In the genomic region with DNA sequence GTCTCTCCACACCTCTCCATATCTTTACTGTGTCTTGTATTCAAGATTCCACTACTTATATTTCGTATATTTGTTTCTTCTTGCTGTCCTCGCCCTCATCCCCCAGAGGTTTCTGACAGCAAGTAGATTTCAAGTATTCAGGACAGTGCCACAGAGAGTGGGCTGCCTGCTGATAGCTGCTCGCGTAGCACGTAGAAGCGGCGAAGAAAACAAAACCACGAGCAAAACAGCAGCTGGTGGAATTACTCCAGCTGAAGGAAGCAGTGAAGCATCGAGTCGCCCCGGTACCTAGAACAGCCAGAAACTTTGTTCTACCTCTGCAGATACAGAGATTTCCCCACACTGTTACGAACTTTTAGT, we compare ENCODE assay signal across 8 mouse cellular contexts. TPM values are rescaled to one million over a fixed set of nuclear protein-coding genes. Genes with fewer than 3 reads are reported as not detected.
A peak's percentile ranks its signal among the peaks of the same experiment; 100 is the strongest.
DNase-seq lines count a peak whose midpoint lies in the region; ATAC-seq and TF ChIP-seq lines count a peak whose summit lies in the region.

No protein-coding gene starts in this region.

- TF ChIP-seq CTCF in liver, adult 2 months (IDR thresholded peaks at IDR 0.05; ENCODE audit: low read depth, low read length) = no peak
- no peak for TF ChIP-seq CTCF in olfactory bulb, adult 2 months (IDR thresholded peaks at IDR 0.05; ENCODE audit: insufficient read depth, low read depth, low read length)

- H3K9me3 ChIP-seq in heart, embryonic 11.5 days (replicated peaks; ENCODE audit: control insufficient read depth, low read length) = no peaks in the 10 kb centered on the region

- peak; percentile 45; the same call in 1 of the 2 replicates for ATAC-seq in heart, embryonic 11.5 days (replicated peaks; ENCODE audit: insufficient number of reproducible peaks, low FRiP score, low TSS enrichment)
- ATAC-seq in hematopoietic stem cell, adult 5-6 weeks (replicated peaks in 1 of 2; ENCODE audit: insufficient read depth in 1 of 2, low FRiP score in 2 of 2, low TSS enrichment in 1 of 2, low read depth in 1 of 2, poor library complexity in 2 of 2, severe bottlenecking in 2 of 2) = peak; percentile 21 to 40; a peak in 3 of 4 replicates

- intact Hi-C loops in heart, postnatal 25 days (cut with DNase I) = loop anchor here (5.0 kb wide), 3 partner anchors 53 to 108 kb away; a partner anchor contains a TSS

- H3K36me3 ChIP-seq in heart, embryonic 11.5 days (ENCODE audit: control insufficient read depth, insufficient read depth, low read length) = peaks cover 6% of the 10 kb centered on the region; the same call in 1 of the 2 replicates
- H3K36me3 ChIP-seq in liver, adult 2 months (ENCODE audit: control insufficient read depth, insufficient read depth, low read length) = peaks cover 5% of the 10 kb centered on the region; the same call in 1 of the 2 replicates

- TF ChIP-seq POLR2A in liver, adult 2 months (IDR thresholded peaks at IDR 0.05; ENCODE audit: extremely low read depth, insufficient read depth, low read length) = no peak
- no peak for TF ChIP-seq POLR2A in olfactory bulb, adult 2 months (IDR thresholded peaks at IDR 0.05; ENCODE audit: insufficient read depth, low read depth, low read length)

- peak overlapping the region; percentile 86 for H3K9ac ChIP-seq in heart, embryonic 11.5 days (ENCODE audit: low read depth, low read length)
- peak overlapping the region; percentile 87 for H3K9ac ChIP-seq in liver, adult 2 months (ENCODE audit: low read depth, low read length)

- 0 out of 2 replicates have a peak, but pooled peaks cover 9% of the 10 kb centered on the region for H3K27me3 ChIP-seq in heart, embryonic 11.5 days (ENCODE audit: control insufficient read depth, insufficient read depth, low read length)
- H3K27me3 ChIP-seq in liver, adult 2 months (ENCODE audit: control insufficient read depth, insufficient read depth, low read length) = no peaks in the 10 kb centered on the region

- WGBS in heart, embryonic 11.5 days (ENCODE audit: insufficient replicate concordance) = 21% methylated on average over 12 of the region's 12 CpGs
- 20% methylated on average over 12 of the region's 12 CpGs for WGBS in liver, adult 2 months
- 5% methylated on average over 12 of the region's 12 CpGs for WGBS in olfactory bulb, adult 2 months

- peak overlapping the region; percentile 96 for H3K27ac ChIP-seq in heart, embryonic 11.5 days (ENCODE audit: low read depth, low read length)
- peak overlapping the region; percentile 96 for H3K27ac ChIP-seq in liver, adult 2 months (replicated peaks; ENCODE audit: insufficient read depth, low read depth, low read length)
- H3K27ac ChIP-seq in olfactory bulb, adult 2 months (ENCODE audit: insufficient read depth, low read depth, low read length) = peak overlapping the region; percentile 96

- DNase-seq in heart, postnatal 25 days (ENCODE audit: low spot score) = no peak
- DNase-seq in urinary bladder, postnatal 25 days (ENCODE audit: low spot score) = peak; percentile 13
- no peak for DNase-seq in urinary bladder, postnatal 10 days (ENCODE audit: low spot score)
- no peak for DNase-seq in liver, adult 2 months (ENCODE audit: extremely low read depth, low read depth, low spot score)
- no peak for DNase-seq in gastrocnemius, postnatal 10 days

- H3K4me2 ChIP-seq in heart, embryonic 11.5 days = peak overlapping the region; percentile 87

- H3K4me1 ChIP-seq in heart, embryonic 11.5 days (ENCODE audit: control insufficient read depth, insufficient read depth, low read length) = peaks cover 10% of the 10 kb centered on the region
- no peaks in the 10 kb centered on the region for H3K4me1 ChIP-seq in liver, adult 2 months (ENCODE audit: control insufficient read depth, insufficient read depth, low read length)
- peaks cover 3% of the 10 kb centered on the region for H3K4me1 ChIP-seq in olfactory bulb, adult 2 months (ENCODE audit: control insufficient read depth, insufficient read depth, low read length)

- peaks cover 7% of the 10 kb centered on the region; the same call in 1 of the 2 replicates for H3K79me2 ChIP-seq in liver, adult 2 months (ENCODE audit: control insufficient read depth, insufficient read depth, low read length)

- peak overlapping the region; percentile 80 for H3K4me3 ChIP-seq in heart, embryonic 11.5 days (ENCODE audit: low read depth, low read length)
- peak overlapping the region; percentile 85 for H3K4me3 ChIP-seq in liver, adult 2 months (ENCODE audit: insufficient read depth, low read depth, low read length)
- peak overlapping the region; percentile 85 for H3K4me3 ChIP-seq in olfactory bulb, adult 2 months (ENCODE audit: insufficient read depth, low read depth, low read length)

RNA-seq across cellular contexts. Expression of a gene that starts 0.4 kb away (rescaled TPM):
- 58.0 and 64.4 TPM in 2 replicates for polyA plus RNA-seq in heart, embryonic 11.5 days (2014; fragmentation: Nextera tagmentation; extraction: Ambion mirVana)
- total RNA-seq in heart, postnatal 25 days (2021) = 10 to 100 TPM; 50.7 to 50.8 TPM
- total RNA-seq in hematopoietic stem cell, adult 5-6 weeks (2017) = 42.3 and 67.1 TPM in 2 replicates
- total RNA-seq in liver, adult 2 months (2014; rRNA removed) = 17.9 and 18.4 TPM in 2 replicates
- 21.6 and 24.0 TPM in 2 replicates for polyA plus RNA-seq in liver, adult 2 months (2012; rRNA removed)
- not detected in 2 replicates for polyA plus RNA-seq in olfactory bulb, adult 2 months (2012; ENCODE audit: insufficient read depth, insufficient read length, low replicate concordance, missing spikeins)
- total RNA-seq in gastrocnemius, postnatal 10 days (2021) = 10 to 100 TPM; 30.8 to 36.1 TPM
